Mouse (Mus musculus): Measurements from ENCODE around the gene Snx5.

The Snx5 gene

GRCm38 (mm10) chr2:144228521-144229346, 42.0 kb downstream of the Snx5 start:
- DNase-seq (ENCODE audit: low read depth, low spot score): no peak

- DNase-seq (ENCODE audit: low read depth, low spot score): no peak
Observed at GRCm38 (mm10) chr2:144226906-144227586, 43.7 kb downstream of the Snx5 start.

GRCm38 (mm10) chr2:144224351-144224750, 46.4 kb downstream of the Snx5 start:
- no peak for DNase-seq (ENCODE audit: low read depth, low spot score)

GRCm38 (mm10) chr2:144215601-144216000, 55.1 kb downstream of the Snx5 start:
- DNase-seq (ENCODE audit: low read depth, low spot score): no peak

GRCm38 (mm10) chr2:144215195-144215594, 55.5 kb downstream of the Snx5 start:
- no peak for DNase-seq (ENCODE audit: low read depth, low spot score)

GRCm38 (mm10) chr2:144214508-144215185, 56.1 kb downstream of the Snx5 start:
- DNase-seq (ENCODE audit: low read depth, low spot score): no peak

- no peak for DNase-seq (ENCODE audit: low read depth, low spot score)
Observed at GRCm38 (mm10) chr2:144213803-144214202, 56.9 kb downstream of the Snx5 start.

GRCm38 (mm10) chr2:144209425-144209824, 61.3 kb downstream of the Snx5 start:
- DNase-seq (ENCODE audit: low read depth, low spot score): no peak

- no peak for DNase-seq (ENCODE audit: low read depth, low spot score)
Observed at GRCm38 (mm10) chr2:144207365-144207764, 63.3 kb downstream of the Snx5 start.

GRCm38 (mm10) chr2:144203001-144203400, 67.7 kb downstream of the Snx5 start:
- no peak for DNase-seq (ENCODE audit: low read depth, low spot score)

- DNase-seq (ENCODE audit: low read depth, low spot score): no peak
Observed at GRCm38 (mm10) chr2:144202567-144202966, 68.1 kb downstream of the Snx5 start.

GRCm38 (mm10) chr2:144202151-144202550, 68.6 kb downstream of the Snx5 start:
- DNase-seq (ENCODE audit: low read depth, low spot score): no peak
